Mouse (Mus musculus) liver, postnatal 0 days (tissue): ENCODE measurements around the gene Creb3l2.

Experiments
- CTCF ChIP-seq: sonication (generic); IDR thresholded peaks from 2 replicates; pipeline ENCODE4 v1.5.1; 2016; ENCODE audit warnings: antibody characterized with exemption, low read depth
- EP300 ChIP-seq: IDR thresholded peaks from 2 replicates; pipeline ENCODE4 v1.6.1; 2016; ENCODE audit warnings: antibody characterized with exemption, low read depth, mild to moderate bottlenecking

DNA sequence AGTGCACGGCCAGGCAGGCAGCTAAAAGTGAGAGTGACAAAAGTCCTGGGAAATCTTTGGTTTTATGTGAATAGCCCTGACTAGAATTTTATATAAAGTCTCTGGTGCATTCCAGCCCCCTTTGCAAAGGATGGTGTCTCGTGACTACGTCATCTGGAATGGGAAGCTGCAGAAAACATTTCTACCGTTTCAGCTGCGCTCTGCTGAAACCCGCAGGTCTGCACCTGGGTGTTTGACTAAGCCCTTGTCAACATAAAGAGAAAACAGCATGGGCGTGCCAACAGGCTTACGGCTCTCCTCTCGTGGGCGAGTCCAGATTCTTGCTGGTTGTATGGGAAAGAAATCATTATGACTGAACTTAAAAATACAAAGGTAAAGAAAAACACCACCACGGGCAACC is 13.9 kb downstream of the Creb3l2 start:
- no peak for TF ChIP-seq CTCF
- TF ChIP-seq EP300: no peak
